Mouse (Mus musculus) megakaryocyte-erythroid progenitor cell, adult 5-6 weeks (primary cell): ENCODE measurements around the gene Rps6ka5. TPM values are rescaled to one million over a fixed set of nuclear protein-coding genes. Genes with fewer than 3 reads are reported as not detected.

Source experiments
- ATAC-seq: replicated peaks from 2 replicates; pipeline ENCODE4 v1.8.0; 2016; ENCODE audit warnings: mild to moderate bottlenecking, inconsistent platforms; ENCODE audit not compliant: severe bottlenecking, poor library complexity, low FRiP score, low TSS enrichment
- total RNA-seq, 2 experiments: library from RNA; stranded (forward) in 1 of 2; stranded (reverse) in 1 of 2; fragments of 200-1000, 215-1000 nt in 1 of 2; fragments of >200 nt in 1 of 2; fragmentation: Nextera tagmentation in 1 of 2; gene quantifications; 2 replicates each; pipeline ENCODE4 v1.2.3; 2014 to 2017

Rps6ka5 gene
- total RNA-seq, 2 experiments from 2014 or later: 11.5 to 20.8 TPM

- no peak for ATAC-seq
Observed at GRCm38 (mm10) chr12:100728646-100729485, 2.1 kb upstream of the Rps6ka5 start.

GRCm38 (mm10) chr12:100727891-100728290 is 1.1 kb upstream of the Rps6ka5 start:
- ATAC-seq: no peak

GRCm38 (mm10) chr12:100725458-100725786 is 1.4 kb downstream of the Rps6ka5 start:
- ATAC-seq: no peak

GRCm38 (mm10) chr12:100724606-100725457 is 2.0 kb downstream of the Rps6ka5 start:
- ATAC-seq: peak; percentile 93

- ATAC-seq: no peak
Observed at GRCm38 (mm10) chr12:100724182-100724581, 2.6 kb downstream of the Rps6ka5 start.

- no peak for ATAC-seq
Observed at GRCm38 (mm10) chr12:100720801-100721200, 6.0 kb downstream of the Rps6ka5 start.

GRCm38 (mm10) chr12:100717446-100717845 is 9.3 kb downstream of the Rps6ka5 start:
- no peak for ATAC-seq

GRCm38 (mm10) chr12:100716969-100717368 is 9.8 kb downstream of the Rps6ka5 start:
- ATAC-seq: 0 out of 2 replicates have a peak, but pooled peaks have one; percentile 24

GRCm38 (mm10) chr12:100711819-100712218 is 15.0 kb downstream of the Rps6ka5 start:
- ATAC-seq: peak; percentile 36; the same call in 1 of the 2 replicates

GRCm38 (mm10) chr12:100711116-100711691 is 15.6 kb downstream of the Rps6ka5 start:
- no peak for ATAC-seq

- peak; percentile 53 for ATAC-seq
Observed at GRCm38 (mm10) chr12:100710432-100710831, 16.4 kb downstream of the Rps6ka5 start.

- no peak for ATAC-seq
Observed at GRCm38 (mm10) chr12:100707312-100707711, 19.5 kb downstream of the Rps6ka5 start.

GRCm38 (mm10) chr12:100705057-100705722 is 21.6 kb downstream of the Rps6ka5 start:
- ATAC-seq: no peak

GRCm38 (mm10) chr12:100698019-100698418 is 28.8 kb downstream of the Rps6ka5 start:
- ATAC-seq: no peak

- no peak for ATAC-seq
Observed at GRCm38 (mm10) chr12:100696621-100697020, 30.2 kb downstream of the Rps6ka5 start.

- no peak for ATAC-seq
Observed at GRCm38 (mm10) chr12:100695252-100695651, 31.5 kb downstream of the Rps6ka5 start.

GRCm38 (mm10) chr12:100692208-100692607 is 34.6 kb downstream of the Rps6ka5 start:
- no peak for ATAC-seq

GRCm38 (mm10) chr12:100690444-100690843 is 36.3 kb downstream of the Rps6ka5 start:
- no peak for ATAC-seq

- peak; percentile 95 for ATAC-seq
Observed at GRCm38 (mm10) chr12:100688177-100688576, 38.6 kb downstream of the Rps6ka5 start.

- no peak for ATAC-seq
Observed at GRCm38 (mm10) chr12:100687001-100687400, 39.8 kb downstream of the Rps6ka5 start.
